Mouse (Mus musculus) C2C12 (cell line): ENCODE data around the gene Efnb3. TPM values are rescaled to one million over a fixed set of nuclear protein-coding genes. Genes with fewer than 3 reads are reported as not detected.

ENCODE experiments used
- H3K27me3 ChIP-seq: one replicate; pipeline ENCODE4 v1.6.1; 2011; ENCODE audit not compliant: control insufficient read depth, insufficient read depth, insufficient read length
- H3K36me3 ChIP-seq: one replicate; pipeline ENCODE4 v1.6.1; 2011; ENCODE audit not compliant: control insufficient read depth, insufficient read depth
- H3K4me3 ChIP-seq: one replicate; pipeline ENCODE4 v1.5.1; 2011; ENCODE audit warnings: mild to moderate bottlenecking, control low read depth; ENCODE audit not compliant: poor library complexity, insufficient read depth, severe bottlenecking
- H3K79me2 ChIP-seq: one replicate; pipeline ENCODE4 v1.6.1; 2011; ENCODE audit not compliant: control insufficient read depth, insufficient read depth
- H3K79me3 ChIP-seq: one replicate; pipeline ENCODE4 v1.6.1; 2011; ENCODE audit warnings: low read depth, control low read depth
- H3ac ChIP-seq: one replicate; pipeline ENCODE3; 2011; ENCODE audit warnings: low read depth; ENCODE audit not compliant: control insufficient read depth, insufficient read length
- CEBPB ChIP-seq: IDR thresholded peaks from one replicate; pipeline ENCODE4 v1.6.1; 2011; ENCODE audit warnings: low read depth, mild to moderate bottlenecking, control low read depth, moderate library complexity
- CTCF ChIP-seq: IDR thresholded peaks from one replicate; pipeline ENCODE4 v1.5.1; 2011; ENCODE audit not compliant: control insufficient read depth, insufficient read depth, insufficient read length
- FOSL1 ChIP-seq: IDR thresholded peaks from one replicate; pipeline ENCODE4 v1.8.0; 2011; ENCODE audit warnings: mild to moderate bottlenecking, low read length; ENCODE audit not compliant: poor library complexity, insufficient read depth, severe bottlenecking
- MAX ChIP-seq: IDR thresholded peaks from one replicate; pipeline ENCODE4 v1.6.1; 2011; ENCODE audit warnings: mild to moderate bottlenecking, control low read depth
- MYOD1 ChIP-seq: IDR thresholded peaks from one replicate; pipeline ENCODE4 v1.6.1; 2011; ENCODE audit warnings: low read depth; ENCODE audit not compliant: control insufficient read depth, insufficient read length
- MYOG ChIP-seq: IDR thresholded peaks from one replicate; pipeline ENCODE4 v1.6.1; 2011; ENCODE audit not compliant: control insufficient read depth, insufficient read length; ENCODE audit errors: extremely low read depth
- USF1 ChIP-seq: IDR thresholded peaks from one replicate; pipeline ENCODE4 v1.6.1; 2011; ENCODE audit warnings: low read depth, mild to moderate bottlenecking, control low read depth, moderate library complexity
- polyA plus RNA-seq: library from polyadenylated mRNA; unstranded; fragments of >200 nt; fragmentation: generic; extraction: Trizol; gene quantifications from one replicate; pipeline ENCODE4 v1.2.1, GENCODE M21; 2012; ENCODE audit warnings: missing spikeins

Gene Efnb3
- polyA plus RNA-seq, 1 experiment, result 0.61 TPM

DNA sequence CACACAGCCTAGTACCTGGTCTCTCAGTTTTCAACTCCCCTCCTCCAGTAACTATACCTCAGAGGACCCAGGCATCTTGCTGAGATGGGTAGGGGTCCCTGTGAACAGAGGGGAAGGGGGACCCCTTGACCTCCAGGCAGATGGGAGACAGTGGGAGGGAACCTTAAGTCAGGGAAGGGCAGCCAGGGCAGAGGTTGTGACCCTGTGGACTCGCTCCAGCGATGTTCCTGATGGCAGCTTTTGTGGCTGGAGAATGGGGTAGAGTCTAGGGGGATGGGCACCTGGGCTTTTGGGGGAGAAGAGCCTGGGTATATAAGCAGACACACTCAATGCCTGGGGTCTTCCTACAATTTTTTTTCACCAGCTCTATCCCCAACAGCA lies 6.7 kb downstream of the Efnb3 start:
- Histone ChIP-seq H3K79me2 (no peaks in the 10 kb centered on the region), H3K4me3 (no peak overlapping the region)

DNA sequence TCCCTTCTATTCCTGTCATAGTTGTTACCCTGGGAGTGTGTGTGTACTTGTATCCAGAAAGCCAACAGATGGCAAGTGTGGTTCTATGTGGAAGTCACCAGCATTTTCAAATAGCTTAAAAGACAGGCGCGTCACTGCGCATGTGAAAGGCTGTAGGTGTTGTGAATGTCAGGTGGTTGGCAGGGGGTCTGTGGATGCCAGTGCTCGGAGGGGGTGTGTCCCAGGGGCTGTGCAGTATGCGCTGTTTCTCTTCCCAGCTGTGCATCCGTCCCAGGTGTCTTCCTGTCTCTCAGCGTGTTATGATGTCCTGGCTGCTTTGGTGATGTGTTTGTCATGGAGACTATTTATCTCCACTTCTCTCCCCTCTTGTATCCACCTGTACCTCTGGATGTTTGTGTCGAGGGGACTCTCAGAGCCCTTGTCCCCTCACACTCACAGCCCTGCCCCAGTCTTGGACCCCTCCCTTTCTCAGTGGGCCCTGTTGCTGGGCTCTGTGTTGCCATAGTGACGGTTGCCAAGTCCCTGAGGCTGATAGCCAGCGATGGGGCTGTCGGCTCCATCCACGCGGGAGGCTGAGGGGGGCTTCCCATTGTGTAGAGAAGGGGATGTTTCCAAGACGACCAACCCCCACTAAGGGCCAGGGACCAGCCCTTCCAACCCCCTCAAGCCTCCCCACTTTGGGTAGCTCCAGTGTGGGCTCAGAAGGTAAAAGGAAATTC lies 7.2 kb downstream of the Efnb3 start:
- TF ChIP-seq MAX (no peak), USF1 (no peak), MYOG (no peak), FOSL1 (no peak), CEBPB (no peak), CTCF (no peak), MYOD1 (no peak)
- no peaks in the 10 kb centered on the region for H3K79me2 ChIP-seq
- H3K79me3 ChIP-seq, result no peaks in the 10 kb centered on the region
- no peak overlapping the region for H3K4me3 ChIP-seq
- H3K36me3 ChIP-seq, result no peaks in the 10 kb centered on the region
- H3ac ChIP-seq, result no peak overlapping the region
- no peaks in the 10 kb centered on the region for H3K27me3 ChIP-seq

More for the DNA sequence above, 6.7 kb downstream of the Efnb3 start:
- H3K36me3 ChIP-seq, result no peaks in the 10 kb centered on the region
- no peaks in the 10 kb centered on the region for H3K79me3 ChIP-seq
- H3ac ChIP-seq, result no peak overlapping the region
- TF ChIP-seq MAX (no peak), MYOG (no peak), CEBPB (no peak), USF1 (no peak), MYOD1 (no peak), CTCF (no peak)
- no peaks in the 10 kb centered on the region for H3K27me3 ChIP-seq

DNA sequence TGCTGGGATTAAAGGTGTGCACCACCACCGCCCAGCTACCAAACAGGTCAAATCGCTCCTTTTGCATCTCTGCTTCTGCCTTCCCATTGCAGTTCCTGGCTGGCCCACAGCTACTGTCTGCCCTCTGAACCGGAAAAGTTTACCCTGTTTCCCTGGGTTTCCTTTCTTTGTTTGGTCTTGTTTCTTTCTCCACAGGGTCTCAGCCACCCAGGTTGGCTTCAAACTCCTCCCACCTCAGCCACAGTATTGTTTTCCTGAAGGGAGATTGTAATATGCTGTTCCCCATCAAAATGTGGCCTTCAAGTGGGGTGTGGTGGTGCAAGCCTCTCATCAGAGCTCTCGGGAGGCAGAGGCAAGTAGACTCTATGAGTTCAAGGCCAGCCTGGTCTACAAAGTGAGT lies 8.7 kb downstream of the Efnb3 start:
- Histone ChIP-seq H3K79me2 (no peaks in the 10 kb centered on the region), H3K36me3 (no peaks in the 10 kb centered on the region)

DNA sequence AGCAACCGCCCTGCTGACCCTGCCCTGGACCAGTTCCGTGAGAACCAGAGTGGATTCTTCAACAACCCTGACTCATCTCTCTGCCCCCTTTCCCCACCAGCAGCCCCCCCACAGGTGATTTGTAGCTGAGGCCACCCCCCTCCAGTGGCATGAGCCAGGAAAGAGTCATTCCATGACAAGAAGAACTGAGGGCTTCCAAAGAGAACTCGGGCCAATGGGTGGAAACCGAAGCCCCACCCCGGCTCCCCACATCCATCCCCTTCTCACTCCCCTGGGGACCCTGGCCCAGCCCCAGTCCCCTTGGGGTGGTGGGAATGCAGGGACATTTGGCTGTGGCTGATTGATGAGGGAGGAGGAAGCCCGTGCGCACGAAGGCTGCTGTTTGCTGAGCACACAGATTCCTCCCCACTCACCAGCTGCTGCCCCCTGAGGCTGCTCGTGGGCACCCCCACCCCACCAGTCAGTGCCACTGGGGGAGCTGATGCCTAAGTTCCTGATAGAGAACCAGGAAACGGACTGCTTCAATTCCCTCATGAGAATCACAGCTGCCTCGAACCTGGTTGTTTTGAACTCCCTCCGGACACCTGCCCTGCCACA lies 10.8 kb downstream of the Efnb3 start, which contains the start of gene Dnah2:
TSS of gene Dnah2 (minus strand) at position 51 of the 597 bp plus-strand sequence.
- Histone ChIP-seq H3K79me2 (no peaks in the 10 kb centered on the region), H3ac (no peak within 1 kb of the TSS), H3K79me3 (no peaks in the 10 kb centered on the region), H3K27me3 (no peaks in the 10 kb centered on the region), H3K4me3 (no peak within 1 kb of the TSS), H3K36me3 (no peaks in the 10 kb centered on the region)
- TF ChIP-seq MYOD1 (no peak), FOSL1 (no peak), MYOG (no peak), MAX (no peak), CEBPB (no peak), USF1 (no peak), CTCF (no peak)

More for the DNA sequence above, 8.7 kb downstream of the Efnb3 start:
- no peaks in the 10 kb centered on the region for H3K27me3 ChIP-seq
- H3K79me3 ChIP-seq, result no peaks in the 10 kb centered on the region
- no peak overlapping the region for H3ac ChIP-seq
- H3K4me3 ChIP-seq, result no peak overlapping the region
- TF ChIP-seq FOSL1 (no peak), MYOD1 (no peak), MAX (no peak), CTCF (no peak), MYOG (no peak), USF1 (no peak), CEBPB (no peak)

DNA sequence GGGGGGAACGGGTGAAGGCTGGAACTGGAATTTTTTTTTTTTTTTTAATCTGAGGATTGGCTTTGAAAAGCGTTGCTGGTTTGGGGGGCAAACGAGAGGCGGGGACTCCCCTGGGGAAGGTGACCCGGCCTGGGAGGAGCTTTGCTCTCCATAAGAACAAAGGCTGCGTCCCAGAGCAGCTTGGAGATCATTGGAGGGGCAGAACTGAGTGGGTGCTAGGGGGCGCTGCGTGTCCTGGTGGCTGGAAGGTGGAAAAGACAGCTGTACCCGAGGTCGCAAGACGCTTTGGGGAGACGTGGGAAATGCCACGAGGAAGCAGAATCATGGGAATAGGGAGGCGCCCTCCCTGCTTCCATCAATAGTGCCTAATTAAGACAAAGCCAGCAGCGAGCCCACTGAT lies 12.9 kb downstream of the Efnb3 start:
- H3K79me3 ChIP-seq, result no peaks in the 10 kb centered on the region
- no peaks in the 10 kb centered on the region for H3K27me3 ChIP-seq
- no peak overlapping the region for H3ac ChIP-seq
- TF ChIP-seq FOSL1 (no peak), CTCF (peak; percentile 67), MYOG (no peak)
- H3K36me3 ChIP-seq, result no peaks in the 10 kb centered on the region
- no peaks in the 10 kb centered on the region for H3K79me2 ChIP-seq
- H3K4me3 ChIP-seq, result no peak overlapping the region
